Mouse (Mus musculus) c-Kit-positive CD71-negative TER-119-negative erythroid progenitor cells, embryonic 14.5 days (primary cell): ENCODE measurements around the gene Sipa1l3.

Experiments used
- DNase-seq: peaks from one replicate; pipeline ENCODE4 v3.0.0-alpha.2; 2013; ENCODE audit warnings: low read depth

The Sipa1l3 gene

GRCm38 (mm10) chr7:29416906-29417305, 101.5 kb downstream of the Sipa1l3 start:
- DNase-seq, result no peak

GRCm38 (mm10) chr7:29411838-29412580, 106.4 kb downstream of the Sipa1l3 start:
- no peak for DNase-seq

- DNase-seq, result no peak
These were observed 107.1 kb downstream of the Sipa1l3 start for GRCm38 (mm10) chr7:29411216-29411816.

DNA sequence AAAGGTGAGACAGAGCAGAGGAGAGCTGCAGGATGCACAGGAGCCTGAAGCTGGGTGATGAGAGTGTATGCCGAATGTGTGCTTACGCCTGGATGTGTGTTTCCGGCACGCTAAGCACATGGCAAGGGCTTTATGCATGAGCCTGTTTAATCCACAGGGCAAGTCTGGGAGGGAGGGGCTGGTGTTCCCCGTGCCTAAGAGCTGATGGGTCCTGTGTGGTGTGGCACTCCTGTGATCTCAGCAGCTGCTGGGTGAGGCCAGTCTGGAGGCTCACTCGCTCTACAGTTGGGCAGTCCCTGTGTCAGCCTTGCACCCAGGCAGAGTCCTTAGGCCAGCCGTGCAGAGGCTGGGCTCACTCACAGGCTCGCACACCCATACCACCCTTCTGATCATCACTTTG, 108.0 kb downstream of the Sipa1l3 start:
- no peak for DNase-seq

- DNase-seq, result no peak
These were observed 111.6 kb downstream of the Sipa1l3 start for GRCm38 (mm10) chr7:29406855-29407254.

DNA sequence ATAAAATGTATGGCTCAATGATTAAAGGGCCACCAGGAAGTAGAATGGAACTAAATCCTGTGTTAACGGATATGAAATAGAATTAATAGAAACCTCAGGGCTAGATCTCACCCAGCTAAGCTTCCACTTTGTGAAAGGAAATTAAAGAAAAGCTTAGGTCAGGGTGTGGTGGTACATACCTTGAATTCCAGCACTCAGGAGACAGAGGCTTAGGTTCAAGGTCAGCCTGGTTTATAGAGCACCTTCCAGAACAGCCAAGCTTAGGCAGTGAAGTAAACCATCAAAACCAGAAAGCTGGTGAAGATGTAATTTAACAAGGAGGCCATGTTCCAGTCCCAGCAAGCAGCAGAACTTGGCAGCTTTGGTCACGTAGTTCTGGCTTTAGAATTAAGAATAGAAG, 114.3 kb downstream of the Sipa1l3 start:
- DNase-seq, result no peak

- no peak for DNase-seq
These were observed 116.4 kb downstream of the Sipa1l3 start for GRCm38 (mm10) chr7:29402015-29402414.

DNA sequence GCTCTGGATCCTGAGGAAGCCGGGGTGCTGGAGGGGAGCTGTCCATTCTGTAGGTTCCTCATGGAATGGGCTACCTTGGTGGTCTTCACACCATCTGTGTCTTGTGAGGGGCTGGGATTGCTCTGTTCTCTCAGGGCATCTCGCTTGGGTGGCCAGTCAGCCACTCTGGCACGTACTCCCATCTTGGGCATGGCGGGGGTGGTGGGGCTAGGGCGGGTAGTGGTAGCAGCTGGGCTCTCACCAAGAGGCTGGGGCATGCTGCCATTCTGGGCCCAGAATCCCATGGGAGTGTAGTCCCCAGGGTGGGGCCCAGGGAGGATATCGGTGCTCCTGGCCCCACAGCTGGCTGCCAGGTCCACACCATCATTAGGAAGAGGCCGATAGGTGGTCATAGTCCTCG, 118.0 kb downstream of the Sipa1l3 start:
- DNase-seq, result no peak

DNA sequence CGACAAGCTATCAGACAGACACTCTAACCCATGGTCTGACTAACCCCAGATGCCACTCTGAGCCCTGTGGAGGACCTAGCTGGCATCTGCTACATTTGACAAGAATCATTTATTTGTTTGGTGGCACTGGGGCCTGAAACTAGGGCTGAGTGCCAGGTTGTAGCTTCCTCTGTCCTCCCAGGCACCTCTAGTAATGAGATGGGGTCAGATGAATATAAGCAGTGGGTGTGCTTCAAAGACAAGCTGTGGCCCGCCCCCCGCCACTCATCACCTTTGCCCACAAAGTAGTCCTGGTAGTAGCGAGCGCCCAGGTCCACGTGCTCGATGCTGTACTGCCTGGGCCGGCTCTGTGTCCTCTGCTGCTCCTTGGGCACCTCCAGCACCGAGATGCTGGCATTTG, 119.4 kb downstream of the Sipa1l3 start:
- DNase-seq, result no peak

- no peak for DNase-seq
These were observed 121.0 kb downstream of the Sipa1l3 start for GRCm38 (mm10) chr7:29397486-29397885.

- no peak for DNase-seq
These were observed 121.5 kb downstream of the Sipa1l3 start for GRCm38 (mm10) chr7:29396943-29397340.

GRCm38 (mm10) chr7:29396216-29396942, 122.1 kb downstream of the Sipa1l3 start:
- no peak for DNase-seq

DNA sequence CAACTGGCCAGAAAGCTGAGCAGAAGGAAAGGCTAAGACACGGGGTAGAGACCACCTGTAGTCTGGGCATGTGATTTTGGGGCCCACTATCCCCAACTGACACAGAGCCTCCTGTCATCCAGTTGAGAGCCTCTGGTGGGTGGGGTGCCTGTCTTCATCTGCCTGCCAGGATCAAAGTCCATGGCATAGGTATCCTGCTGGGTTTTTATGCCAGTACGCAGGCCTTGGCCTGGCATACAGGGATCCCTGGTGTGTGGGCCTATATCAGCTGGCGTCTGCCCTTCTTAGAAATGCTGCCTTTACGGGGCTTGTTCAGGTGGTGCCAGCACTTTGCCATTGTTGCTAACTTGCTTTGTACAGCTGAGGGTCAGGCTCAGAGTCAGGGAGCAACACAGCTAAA, 123.3 kb downstream of the Sipa1l3 start:
- DNase-seq, result no peak

GRCm38 (mm10) chr7:29393292-29393691, 125.1 kb downstream of the Sipa1l3 start:
- no peak for DNase-seq

DNA sequence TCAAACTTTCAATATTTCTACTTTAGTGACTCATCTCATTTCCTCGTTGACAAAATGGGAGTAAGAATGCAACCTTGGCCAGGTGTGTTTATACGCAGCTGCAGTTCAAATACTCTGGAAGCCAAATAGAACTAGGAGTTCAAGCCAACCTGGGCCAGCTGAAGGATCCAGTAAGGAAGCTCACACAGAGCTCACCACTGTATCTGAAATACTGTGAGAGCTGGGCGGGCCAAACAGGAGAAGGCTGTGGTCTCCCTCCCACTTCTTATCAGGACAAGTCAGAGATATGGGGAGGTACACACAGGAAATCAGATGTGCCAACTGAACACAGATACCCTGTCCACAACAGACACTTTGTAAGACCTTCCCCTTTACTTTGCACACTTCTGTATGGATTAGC, 125.6 kb downstream of the Sipa1l3 start:
- DNase-seq, result no peak

- DNase-seq, result no peak
These were observed 126.5 kb downstream of the Sipa1l3 start for GRCm38 (mm10) chr7:29391761-29392512.

DNA sequence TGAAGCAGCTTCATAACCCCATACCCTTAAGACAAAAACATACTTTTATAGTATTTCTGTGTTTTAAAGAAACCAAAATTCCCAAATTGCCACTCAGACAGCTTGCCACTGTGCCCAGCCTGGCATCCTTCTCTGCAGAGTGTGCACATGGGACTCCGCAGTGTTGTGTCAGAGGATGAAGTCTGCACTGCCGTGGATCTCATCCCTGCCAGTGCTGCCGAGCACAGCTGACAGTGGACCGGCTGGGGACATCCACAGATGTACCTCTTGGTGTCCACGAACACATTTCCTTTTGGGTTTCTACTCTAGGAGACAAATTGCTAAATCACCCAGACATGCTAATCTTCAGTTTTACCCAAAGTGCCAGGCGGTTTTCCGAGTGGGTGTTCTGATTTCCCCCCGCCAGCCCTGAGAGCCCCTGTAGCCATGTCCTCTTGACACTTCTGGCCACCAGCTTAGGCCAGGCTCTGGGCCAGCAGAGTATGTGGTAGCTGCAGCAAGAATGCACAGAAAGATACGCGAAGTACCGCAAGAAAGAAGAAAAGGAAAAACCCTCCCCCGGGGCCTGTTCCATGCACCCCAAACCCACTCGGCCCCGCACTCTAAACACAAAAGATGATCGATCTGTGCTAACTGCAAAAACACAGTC, 127.2 kb downstream of the Sipa1l3 start:
- no peak for DNase-seq

GRCm38 (mm10) chr7:29390234-29390633, 128.2 kb downstream of the Sipa1l3 start:
- no peak for DNase-seq

DNA sequence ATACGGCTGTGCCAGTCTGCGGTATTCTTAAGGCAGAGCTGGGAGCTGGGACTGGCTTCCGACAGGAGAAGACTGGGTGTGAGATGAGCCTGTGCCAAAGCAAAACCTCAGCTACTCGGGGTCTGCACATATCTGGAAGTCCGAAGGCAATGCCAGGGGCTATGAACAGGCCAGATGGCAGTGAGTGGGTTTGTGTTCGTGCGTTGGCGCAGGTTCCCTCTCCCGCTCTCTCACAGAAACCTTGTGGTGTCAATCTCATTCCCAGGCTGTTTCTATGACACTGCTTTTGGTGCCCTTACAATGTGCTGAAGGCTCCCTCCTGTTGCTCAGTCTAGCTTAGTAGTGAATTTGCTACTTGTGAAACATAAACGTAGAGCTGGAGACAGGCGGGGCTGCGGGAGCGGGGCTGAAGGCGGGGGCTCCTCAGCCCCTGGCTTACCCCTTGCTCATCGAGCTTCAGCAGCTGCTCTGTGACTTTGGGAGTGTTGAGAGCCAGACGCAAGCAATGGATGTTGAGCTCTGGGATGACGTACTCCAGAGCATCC, 130.8 kb downstream of the Sipa1l3 start:
- no peak for DNase-seq

DNA sequence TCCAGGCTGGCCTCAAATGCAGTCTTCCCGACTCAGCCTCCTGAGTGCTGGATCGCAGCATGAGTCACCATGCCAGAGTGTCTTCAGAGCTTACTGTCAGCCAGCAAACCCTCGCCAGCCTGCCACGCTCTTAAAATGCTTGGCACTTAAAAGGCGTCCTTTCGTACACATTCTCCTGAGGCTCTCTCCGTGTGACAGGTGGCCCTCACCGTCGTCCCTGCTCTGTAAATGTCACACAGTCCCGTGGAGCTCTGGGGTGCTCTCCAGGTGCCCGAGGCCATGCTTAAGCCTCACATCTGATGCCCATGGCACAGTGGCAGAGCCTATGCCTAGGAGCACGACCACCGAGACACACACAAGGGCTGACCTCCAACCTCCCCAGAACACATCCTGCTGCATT, 132.1 kb downstream of the Sipa1l3 start:
- no peak for DNase-seq

- DNase-seq, result no peak
These were observed 132.7 kb downstream of the Sipa1l3 start for GRCm38 (mm10) chr7:29385791-29386190.

GRCm38 (mm10) chr7:29383255-29383654, 135.2 kb downstream of the Sipa1l3 start:
- peak; percentile 66 for DNase-seq
